28 mouse cellular contexts compared by ENCODE assay signal in the genomic region with DNA sequence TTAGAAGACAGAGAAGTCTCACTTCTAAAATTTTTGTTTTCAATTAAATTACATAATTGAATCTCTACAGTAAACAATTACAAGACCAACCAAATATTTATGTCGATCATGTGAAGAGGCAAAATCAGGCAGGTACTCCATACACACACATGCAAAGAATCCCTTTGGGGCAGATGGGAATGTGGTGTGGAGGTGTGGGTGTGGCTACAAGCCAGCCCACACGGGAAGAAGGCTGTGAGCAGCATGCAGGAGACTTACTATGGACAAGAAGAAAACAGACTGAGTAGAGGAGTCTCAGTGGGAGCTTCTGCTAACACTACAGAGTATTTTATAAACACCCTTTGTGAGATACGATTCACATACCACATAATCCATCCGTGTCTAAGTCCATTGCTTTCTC. TPM values are rescaled to one million over a fixed set of nuclear protein-coding genes. Genes with fewer than 3 reads are reported as not detected.
"Had no signal": no experiment of that assay in that cellular context is flagged by ENCODE, and none has a peak within 500 bp of the region (broad histone marks: within the 10 kb centered on the region; RNA-seq: fewer than 3 reads in every experiment).

No protein-coding gene starts in this region.

- H3K4me1 ChIP-seq: embryonic facial prominence, embryonic 10.5 days; embryonic facial prominence, embryonic 12.5 days; embryonic facial prominence, embryonic 13.5 days; embryonic facial prominence, embryonic 15.5 days; forebrain, embryonic 10.5 days; forebrain, embryonic 12.5 days; forebrain, embryonic 13.5 days; forebrain, embryonic 15.5 days had no signal

- ATAC-seq: forebrain, postnatal 0 days had no signal

- H3K4me2 ChIP-seq: embryonic facial prominence, embryonic 12.5 days; embryonic facial prominence, embryonic 13.5 days; embryonic facial prominence, embryonic 15.5 days; forebrain, embryonic 12.5 days; forebrain, embryonic 13.5 days; forebrain, embryonic 15.5 days had no signal

- DNase-seq: cerebellum, adult 2 months; cerebellum, adult 8-10 months; cerebellum, adult 9-10 months; cerebellum, adult 9-11 months; cerebellum, postnatal 10 days; cerebellum, postnatal 14 days; cerebellum, postnatal 25 days; cerebellum, postnatal 36 days; embryo, embryonic 11 days; forebrain, postnatal 0 days; gastrocnemius, adult 2 months; gastrocnemius, postnatal 10 days; gastrocnemius, postnatal 14 days; gastrocnemius, postnatal 25 days; gastrocnemius, postnatal 36 days; heart, adult 18-20 months; heart, adult 2 months had no signal

- H3K36me3 ChIP-seq: embryonic facial prominence, embryonic 10.5 days; embryonic facial prominence, embryonic 12.5 days; embryonic facial prominence, embryonic 13.5 days; embryonic facial prominence, embryonic 15.5 days; forebrain, embryonic 10.5 days had no signal

- H3K27me3 ChIP-seq: embryonic facial prominence, embryonic 12.5 days; embryonic facial prominence, embryonic 13.5 days; embryonic facial prominence, embryonic 15.5 days; forebrain, embryonic 12.5 days; forebrain, embryonic 13.5 days; forebrain, embryonic 15.5 days had no signal

- H3K9ac ChIP-seq: embryonic facial prominence, embryonic 12.5 days; embryonic facial prominence, embryonic 13.5 days; embryonic facial prominence, embryonic 15.5 days; forebrain, embryonic 12.5 days; forebrain, embryonic 13.5 days; forebrain, embryonic 15.5 days; forebrain, postnatal 0 days had no signal

- H3K27ac ChIP-seq: embryonic facial prominence, embryonic 10.5 days; embryonic facial prominence, embryonic 12.5 days; embryonic facial prominence, embryonic 13.5 days; embryonic facial prominence, embryonic 15.5 days; forebrain, embryonic 10.5 days; forebrain, embryonic 12.5 days; forebrain, embryonic 13.5 days; forebrain, embryonic 15.5 days; gastrocnemius, adult 2 months; heart, adult 2 months had no signal

- H3K4me3 ChIP-seq: embryonic facial prominence, embryonic 10.5 days; embryonic facial prominence, embryonic 12.5 days; embryonic facial prominence, embryonic 13.5 days; embryonic facial prominence, embryonic 15.5 days; erythroblast, embryonic 14.5 days; forebrain, embryonic 10.5 days; forebrain, embryonic 12.5 days; forebrain, embryonic 13.5 days; forebrain, embryonic 15.5 days; gastrocnemius, adult 2 months; heart, adult 2 months had no signal

- H3K9me3 ChIP-seq: embryonic facial prominence, embryonic 10.5 days; embryonic facial prominence, embryonic 12.5 days; embryonic facial prominence, embryonic 13.5 days; embryonic facial prominence, embryonic 15.5 days; forebrain, embryonic 10.5 days; forebrain, embryonic 12.5 days; forebrain, embryonic 13.5 days; forebrain, embryonic 15.5 days had no signal

RNA-seq across cellular contexts. Expression of a gene that starts 34.8 kb away (rescaled TPM):
- total RNA-seq: common myeloid progenitor, adult 5-6 weeks; granulocyte monocyte progenitor cell, adult 5-6 weeks had no signal
- polyA plus RNA-seq: erythroblast, embryonic 14.5 days had no signal
